Mouse (Mus musculus) layer of hippocampus, adult 6 months (tissue): Measurements from ENCODE around the gene Mrm1. TPM values are rescaled to one million over a fixed set of nuclear protein-coding genes. Genes with fewer than 3 reads are reported as not detected.

Experiments
- long read RNA-seq, 2 experiments: library from polyadenylated mRNA; unstranded; transcript quantifications; one replicate each; pipeline ENCODE4 v2.0.0; 2019 to 2020
- polyA plus RNA-seq: library from polyadenylated mRNA; unstranded; fragments of <200 nt; fragmentation: Nextera tagmentation; gene quantifications from 2 replicates; pipeline ENCODE4 v1.2.3, GENCODE M21; 2021

Mrm1 gene
- polyA plus RNA-seq, result 7.1 and 9.0 TPM in 2 replicates
- long read RNA-seq, experiment 1, transcript Mrm1-201 (5 exons, 2,477 nt), result major isoform, 22 of 32 reads
- long read RNA-seq, experiment 1, partial matches to known transcripts, result 5 of 32 reads
- long read RNA-seq, experiment 1, other reads (novel, unspliced or antisense), result 5 of 32 reads
- long read RNA-seq, experiment 2, transcript Mrm1-201 (5 exons, 2,477 nt), result major isoform, 64 of 92 reads
- long read RNA-seq, experiment 2, partial matches to known transcripts, result 12 of 92 reads
- long read RNA-seq, experiment 2, other reads (novel, unspliced or antisense), result 16 of 92 reads

GRCm38 (mm10) chr11:84818961-84819692 is at the start of gene Mrm1:
TSS of gene Mrm1 (minus strand) at chr11:84819515.

GRCm38 (mm10) chr11:84828516-84829399 is 9.4 kb upstream of the Mrm1 start, which contains the start of gene Dhrs11:
TSS of gene Dhrs11 (minus strand) at chr11:84828994.

Other genes starting within 250 kb of the Mrm1 start
- gene Dhrs11, start 9.5 kb upstream of the Mrm1 start, polyA plus RNA-seq, result 3.9 and 4.3 TPM in 2 replicates
- gene Ggnbp2, start 51.3 kb upstream of the Mrm1 start, polyA plus RNA-seq, result 81.3 and 88.4 TPM in 2 replicates
- 0.55 and 0.68 TPM in 2 replicates for gene Myo19, start 60.6 kb upstream of the Mrm1 start, polyA plus RNA-seq
- gene Pigw, start 60.8 kb upstream of the Mrm1 start, polyA plus RNA-seq, result 1.2 and 1.4 TPM in 2 replicates
- 90.2 and 91.0 TPM in 2 replicates for gene Znhit3, start 96.9 kb upstream of the Mrm1 start, polyA plus RNA-seq
- gene Car4, start 138.3 kb upstream of the Mrm1 start, polyA plus RNA-seq, result 66.6 and 82.3 TPM in 2 replicates